Mouse (Mus musculus) stomach, embryonic 14.5 days (tissue): ENCODE data around the gene Slc38a6. TPM values are rescaled to one million over a fixed set of nuclear protein-coding genes. Genes with fewer than 3 reads are reported as not detected.

Source experiments
- ATAC-seq: fragments of 200-750 bp; cut with Nextera tagmentation; 2 replicates; pipeline ENCODE4 v1.8.0; 2017; ENCODE audit warnings: low read depth, moderate TSS enrichment; ENCODE audit not compliant: insufficient number of reproducible peaks, insufficient read depth, low FRiP score
- H3K27ac ChIP-seq: fragments of 300-500 bp; sonication (generic); 2 replicates; pipeline ENCODE4 v1.5.1; 2014; ENCODE audit warnings: mild to moderate bottlenecking, low read length, moderate library complexity, mixed read lengths
- H3K27me3 ChIP-seq: fragments of 300-500 bp; sonication (generic); 2 replicates; pipeline ENCODE4 v1.6.1; 2014; ENCODE audit warnings: low read length, control low read depth, mixed read lengths; ENCODE audit not compliant: control insufficient read depth, insufficient read depth
- H3K36me3 ChIP-seq: fragments of 300-500 bp; sonication (generic); 2 replicates; pipeline ENCODE4 v1.6.1; 2014; ENCODE audit warnings: mild to moderate bottlenecking, control low read depth, low read length, moderate library complexity, mixed read lengths; ENCODE audit not compliant: control insufficient read depth, insufficient read depth
- H3K4me1 ChIP-seq: fragments of 300-500 bp; sonication (generic); 2 replicates; pipeline ENCODE4 v1.6.1; 2014; ENCODE audit warnings: low read length, control low read depth, mixed read lengths; ENCODE audit not compliant: control insufficient read depth, insufficient read depth
- H3K4me2 ChIP-seq: fragments of 300-500 bp; sonication (generic); replicated peaks from 2 replicates; pipeline ENCODE4 v1.6.1; 2014; ENCODE audit warnings: low read depth, low read length, control low read depth
- H3K4me3 ChIP-seq: fragments of 300-500 bp; sonication (generic); 2 replicates; pipeline ENCODE4 v1.5.1; 2014; ENCODE audit warnings: low read depth, low read length, control low read depth
- H3K9ac ChIP-seq: fragments of 300-500 bp; sonication (generic); replicated peaks from 2 replicates; pipeline ENCODE4 v1.6.1; 2014; ENCODE audit warnings: low read depth, mild to moderate bottlenecking, control low read depth, low read length, moderate library complexity, mixed read lengths
- H3K9me3 ChIP-seq: fragments of 300-500 bp; sonication (generic); 2 replicates; pipeline ENCODE4 v1.6.1; 2016; ENCODE audit warnings: low read depth, low read length, control low read depth; ENCODE audit not compliant: control insufficient read depth
- WGBS: fragments of 180-500 bp; shearing (Covaris S2); extraction: QIAGEN DNeasy Blood & Tissue Kit; methylation state at CpG from one replicate; pipeline ENCODE4 v1.1.7; 2014; 5-methylcytosine and 5-hydroxymethylcytosine counted together
- polyA plus RNA-seq: library from polyadenylated mRNA; unstranded; fragments of >200 nt; fragmentation: Nextera tagmentation; extraction: Ambion mirVana; gene quantifications from 2 replicates; pipeline ENCODE4 v1.2.1, GENCODE M21; 2014

Slc38a6 gene
- polyA plus RNA-seq, 1 experiment from 2014 or later = 10.3 TPM

DNA sequence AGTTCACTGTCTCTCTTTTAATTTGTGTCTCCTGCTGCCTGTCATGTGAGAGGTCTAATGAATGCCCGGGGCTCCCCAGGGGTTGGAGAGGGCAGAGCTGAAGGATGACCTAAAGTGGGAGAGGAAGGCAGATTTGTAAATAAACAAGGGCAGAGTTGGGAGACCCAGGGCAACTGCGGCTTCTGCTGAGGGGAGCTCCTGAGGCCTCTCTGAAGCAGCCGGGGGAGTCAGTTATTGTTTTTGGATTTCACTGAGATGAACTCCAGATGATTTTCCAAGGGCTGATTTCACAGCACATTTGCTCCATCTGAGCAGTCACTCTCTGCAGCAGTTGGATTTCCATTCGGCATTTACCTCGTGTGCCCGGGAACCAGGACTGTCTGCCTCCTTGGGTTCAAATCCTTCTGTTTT is 107.3 kb downstream of the Slc38a6 start:
- no peak overlapping the region for H3K4me3 ChIP-seq
- H3K36me3 ChIP-seq = no peaks in the 10 kb centered on the region
- no peaks in the 10 kb centered on the region for H3K9me3 ChIP-seq
- no peak overlapping the region for H3K27ac ChIP-seq
- no peak for ATAC-seq
- WGBS = 15% methylated on average over 6 of the region's 6 CpGs
- no peak overlapping the region for H3K4me2 ChIP-seq
- H3K27me3 ChIP-seq = no peaks in the 10 kb centered on the region
- H3K9ac ChIP-seq = no peak overlapping the region
- no peaks in the 10 kb centered on the region for H3K4me1 ChIP-seq

DNA sequence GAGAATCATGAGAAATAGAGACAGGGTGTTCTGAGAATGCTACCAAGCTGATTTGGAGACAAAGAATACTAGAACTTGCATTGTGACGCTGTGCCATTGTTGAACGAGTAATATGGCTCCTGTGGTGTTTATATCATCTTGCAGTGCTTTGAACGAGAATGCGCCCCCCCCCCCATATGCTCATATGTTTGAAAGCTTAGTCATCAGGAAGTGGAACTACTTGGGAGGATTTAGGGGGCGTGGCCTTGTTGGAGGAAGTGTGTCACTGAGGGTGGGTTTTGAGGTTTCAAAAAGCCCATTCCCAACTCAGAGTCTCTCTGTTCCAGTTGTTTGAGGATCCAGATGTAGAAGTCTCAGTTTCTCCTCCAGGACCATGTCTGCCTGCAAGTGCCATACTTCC is 108.0 kb downstream of the Slc38a6 start:
- Histone ChIP-seq H3K4me1 (no peaks in the 10 kb centered on the region), H3K9ac (no peak overlapping the region), H3K4me3 (no peak overlapping the region), H3K4me2 (no peak overlapping the region), H3K36me3 (no peaks in the 10 kb centered on the region), H3K9me3 (no peaks in the 10 kb centered on the region), H3K27me3 (no peaks in the 10 kb centered on the region), H3K27ac (no peak overlapping the region)
- 79% methylated on average over 5 of the region's 5 CpGs for WGBS
- ATAC-seq = no peak

DNA sequence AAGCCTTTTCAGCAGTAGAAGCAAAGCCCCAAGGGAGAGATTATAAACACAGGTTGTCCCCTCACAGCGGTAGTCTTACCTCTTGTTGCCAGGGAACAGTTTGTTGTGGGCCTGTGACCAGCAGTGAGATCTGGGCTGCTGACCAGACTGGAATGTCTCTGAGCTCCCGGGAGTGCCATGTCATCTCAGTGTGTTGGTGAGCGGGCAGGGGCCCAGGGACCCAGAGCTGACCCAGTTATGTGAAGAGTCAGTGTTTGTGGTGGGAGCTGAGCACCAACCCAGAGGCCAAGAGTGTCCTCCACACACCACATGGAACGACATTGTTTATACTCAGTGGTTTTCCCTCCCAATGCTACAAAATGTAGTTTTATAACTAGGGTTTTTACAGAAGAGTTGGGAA is 112.8 kb downstream of the Slc38a6 start:
- no peak overlapping the region for H3K27ac ChIP-seq
- H3K27me3 ChIP-seq = no peaks in the 10 kb centered on the region
- no peak overlapping the region for H3K9ac ChIP-seq
- no peak overlapping the region for H3K4me2 ChIP-seq
- peaks cover 6% of the 10 kb centered on the region; the same call in 1 of the 2 replicates for H3K4me1 ChIP-seq
- no peaks in the 10 kb centered on the region for H3K36me3 ChIP-seq
- no peak for ATAC-seq
- H3K9me3 ChIP-seq = no peaks in the 10 kb centered on the region
- H3K4me3 ChIP-seq = no peak overlapping the region
- WGBS = 51% methylated on average over 4 of the region's 4 CpGs

DNA sequence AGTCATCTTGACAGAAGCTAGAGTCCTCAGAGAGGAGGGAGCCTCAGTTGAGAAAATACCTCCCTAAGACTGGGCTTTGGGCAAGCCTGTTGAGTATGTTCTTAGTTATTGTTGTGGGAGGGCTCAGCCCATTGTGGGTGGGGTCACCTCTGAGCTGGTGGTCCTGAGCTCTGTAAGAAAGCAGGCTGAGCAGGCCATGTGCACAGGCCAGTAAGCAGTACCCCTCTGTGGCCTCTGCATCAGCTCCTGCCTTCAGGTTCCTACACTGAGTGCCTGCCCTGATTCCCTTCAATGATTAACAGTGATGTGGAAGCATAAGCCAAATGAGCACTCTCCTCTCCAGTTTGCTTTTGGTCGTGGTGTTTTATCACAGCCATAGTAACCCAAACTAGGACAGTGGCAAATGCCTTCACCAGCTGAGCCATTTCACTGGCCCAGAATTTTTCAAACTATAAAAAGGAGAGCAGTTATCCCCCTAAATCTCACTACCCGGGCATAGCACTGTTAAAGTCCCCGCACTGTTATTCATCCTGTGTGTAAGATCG is 114.0 kb downstream of the Slc38a6 start:
- H3K36me3 ChIP-seq = no peaks in the 10 kb centered on the region
- no peaks in the 10 kb centered on the region for H3K9me3 ChIP-seq
- H3K4me3 ChIP-seq = no peak overlapping the region
- ATAC-seq = no peak
- H3K4me2 ChIP-seq = no peak overlapping the region
- no peaks in the 10 kb centered on the region for H3K27me3 ChIP-seq
- H3K9ac ChIP-seq = no peak overlapping the region
- H3K27ac ChIP-seq = no peak overlapping the region
- peaks cover 13% of the 10 kb centered on the region; the same call in 1 of the 2 replicates for H3K4me1 ChIP-seq
- WGBS = 51% methylated on average over 4 of the region's 4 CpGs

DNA sequence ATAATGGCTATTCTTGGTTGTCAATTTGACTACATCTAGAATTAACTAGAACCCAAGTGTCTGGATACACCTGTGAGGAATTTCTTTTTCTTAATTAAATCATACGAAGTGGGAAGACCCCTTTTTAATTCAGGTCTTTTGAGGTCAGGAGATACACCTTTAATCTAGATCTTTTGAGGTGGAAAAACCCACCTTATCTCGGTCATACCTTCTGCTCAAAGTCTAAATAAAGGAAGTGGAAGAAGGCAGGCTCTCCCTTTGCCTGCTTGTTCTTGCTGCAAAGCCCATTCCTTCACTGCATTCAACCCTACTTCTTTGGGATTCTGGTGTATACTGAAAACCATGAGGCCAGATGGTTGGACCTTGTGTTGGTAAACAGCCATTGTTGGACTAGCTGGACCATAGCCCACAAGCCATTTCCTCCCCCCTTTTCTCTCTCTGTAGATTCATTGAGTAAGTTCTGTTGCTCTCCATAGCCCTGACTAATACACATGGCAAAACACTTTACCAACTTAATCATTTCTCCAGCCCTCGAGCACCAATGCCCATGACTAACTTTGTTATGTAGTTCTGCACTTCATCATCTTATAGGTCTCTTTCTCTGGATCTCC is 115.0 kb downstream of the Slc38a6 start:
- ATAC-seq = no peak
- no peak overlapping the region for H3K27ac ChIP-seq
- 75% methylated on average over 3 of the region's 3 CpGs for WGBS
- no peak overlapping the region for H3K9ac ChIP-seq
- no peak overlapping the region for H3K4me3 ChIP-seq
- no peaks in the 10 kb centered on the region for H3K36me3 ChIP-seq
- H3K9me3 ChIP-seq = no peaks in the 10 kb centered on the region
- no peak overlapping the region for H3K4me2 ChIP-seq
- H3K27me3 ChIP-seq = no peaks in the 10 kb centered on the region
- H3K4me1 ChIP-seq = peaks cover 16% of the 10 kb centered on the region; the same call in 1 of the 2 replicates

DNA sequence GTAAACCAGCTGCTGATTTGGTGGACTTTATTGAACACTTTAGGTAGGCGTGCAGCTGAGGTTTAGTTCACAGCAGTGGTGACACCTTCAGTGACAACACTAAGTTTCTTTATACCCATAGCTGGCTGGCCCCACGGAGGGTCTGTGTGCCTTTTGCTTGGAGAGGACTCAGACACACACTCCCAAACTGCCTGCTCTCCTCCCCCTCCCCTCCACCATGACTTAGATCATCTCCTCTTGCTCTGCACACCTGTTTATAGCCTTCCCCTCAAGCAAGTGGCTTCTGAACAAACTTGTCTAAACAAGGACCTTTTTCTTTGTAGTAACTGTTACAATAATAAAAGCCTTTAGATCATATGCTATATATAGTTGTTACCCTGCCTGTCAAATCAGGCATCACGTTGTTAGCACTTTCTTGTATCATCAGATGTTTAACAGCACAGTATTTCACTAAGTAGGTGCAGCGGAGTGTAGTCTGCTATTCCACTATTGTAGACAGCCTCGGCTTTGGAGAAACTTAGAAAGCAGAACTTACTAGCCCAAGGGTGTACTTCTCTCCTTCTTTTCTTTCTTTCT is 115.6 kb downstream of the Slc38a6 start:
- H3K9ac ChIP-seq = no peak overlapping the region

DNA sequence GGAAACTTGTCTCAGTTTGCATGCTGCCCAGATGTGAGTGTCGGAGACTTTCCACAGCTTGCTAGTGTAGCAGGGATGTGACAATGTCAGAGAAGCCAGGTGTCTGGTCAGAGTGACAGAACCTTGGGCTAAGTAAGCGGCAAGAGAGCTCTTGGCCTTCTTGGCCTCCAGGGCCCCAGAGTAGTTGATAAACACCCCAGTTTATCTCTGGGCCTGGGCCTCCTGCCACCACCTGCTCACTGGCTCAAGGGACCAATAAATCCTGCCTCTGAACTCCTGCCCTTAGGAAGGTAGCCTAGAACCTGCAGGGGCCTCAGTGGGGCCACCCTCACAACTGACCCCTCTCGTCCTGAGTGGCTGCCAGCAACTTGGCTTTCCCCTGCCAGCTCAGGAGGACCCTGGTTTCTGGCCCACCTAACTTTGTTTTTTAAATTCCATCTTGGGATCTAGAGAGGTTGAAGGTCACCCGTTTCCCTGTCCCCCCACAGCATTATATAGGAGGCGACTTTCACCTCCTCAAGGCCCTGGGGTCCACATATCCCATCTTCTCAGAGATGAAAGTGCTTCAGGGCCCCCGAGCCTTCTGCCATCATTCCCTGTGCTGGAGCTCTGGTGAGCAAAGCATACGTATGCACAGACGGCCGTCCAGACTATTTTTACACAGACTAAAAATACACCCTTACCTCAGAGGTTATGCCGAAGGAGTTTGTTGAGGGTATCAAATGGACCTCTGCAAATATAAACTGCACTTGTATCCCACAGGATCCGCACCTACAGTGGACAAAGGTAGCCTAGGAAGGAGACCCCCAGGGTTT is 116.5 kb downstream of the Slc38a6 start:
- H3K27me3 ChIP-seq = no peaks in the 10 kb centered on the region
- ATAC-seq = no peak
- WGBS = 82% methylated on average over 11 of the region's 11 CpGs
- H3K36me3 ChIP-seq = no peaks in the 10 kb centered on the region
- no peaks in the 10 kb centered on the region for H3K9me3 ChIP-seq
- no peak overlapping the region for H3K4me3 ChIP-seq
- H3K9ac ChIP-seq = no peak overlapping the region
- no peak overlapping the region for H3K4me2 ChIP-seq
- H3K27ac ChIP-seq = no peak overlapping the region
- peaks cover 16% of the 10 kb centered on the region; the same call in 1 of the 2 replicates for H3K4me1 ChIP-seq

More for the DNA sequence above, 115.6 kb downstream of the Slc38a6 start:
- no peak for ATAC-seq
- Histone ChIP-seq H3K4me2 (no peak overlapping the region), H3K36me3 (no peaks in the 10 kb centered on the region), H3K4me1 (peaks cover 16% of the 10 kb centered on the region; the same call in 1 of the 2 replicates), H3K9me3 (no peaks in the 10 kb centered on the region), H3K27me3 (no peaks in the 10 kb centered on the region), H3K4me3 (no peak overlapping the region), H3K27ac (no peak overlapping the region)
- 71% methylated on average over 5 of the region's 5 CpGs for WGBS
